Mouse (Mus musculus) forebrain, embryonic 14.5 days (tissue): ENCODE results near the gene Pwwp2a. TPM values are rescaled to one million over a fixed set of nuclear protein-coding genes. Genes with fewer than 3 reads are reported as not detected.

Experiments used
- ATAC-seq: fragments of 200-750 bp; cut with Nextera tagmentation; 2 replicates; pipeline ENCODE4 v1.8.0; 2017; ENCODE audit warnings: mild to moderate bottlenecking, moderate library complexity
- DNase-seq: peaks from one replicate; pipeline ENCODE4 v3.0.0-alpha.2; 2015; ENCODE audit warnings: low spot score
- H3K27ac ChIP-seq: fragments of 300-500 bp; sonication (generic); 2 replicates; pipeline ENCODE4 v1.5.1; 2014; ENCODE audit warnings: low read depth, mild to moderate bottlenecking, control low read depth, low read length, moderate library complexity
- H3K27me3 ChIP-seq: fragments of 300-500 bp; sonication (generic); replicated peaks from 2 replicates; pipeline ENCODE4 v1.6.1; 2014; ENCODE audit warnings: low read length, control low read depth, mixed read lengths; ENCODE audit not compliant: control insufficient read depth, insufficient read depth
- H3K36me3 ChIP-seq: fragments of 300-500 bp; sonication (generic); 2 replicates; pipeline ENCODE4 v1.6.1; 2014; ENCODE audit warnings: low read length, control low read depth; ENCODE audit not compliant: control insufficient read depth, insufficient read depth
- H3K4me1 ChIP-seq: fragments of 300-500 bp; sonication (generic); 2 replicates; pipeline ENCODE4 v1.6.1; 2014; ENCODE audit warnings: antibody characterized with exemption, low read length, control low read depth; ENCODE audit not compliant: control insufficient read depth, insufficient read depth
- H3K4me2 ChIP-seq: fragments of 300-500 bp; sonication (generic); 2 replicates; pipeline ENCODE4 v1.6.1; 2014; ENCODE audit warnings: mild to moderate bottlenecking, control low read depth, low read length
- H3K4me3 ChIP-seq: fragments of 300-500 bp; sonication (generic); 2 replicates; pipeline ENCODE4 v1.5.1; 2014; ENCODE audit warnings: low read depth, low read length, control low read depth
- H3K9ac ChIP-seq: fragments of 300-500 bp; sonication (generic); 2 replicates; pipeline ENCODE4 v1.6.1; 2014; ENCODE audit warnings: mild to moderate bottlenecking, low read length, control low read depth, moderate library complexity
- H3K9me3 ChIP-seq: fragments of 300-500 bp; sonication (generic); replicated peaks from 2 replicates; pipeline ENCODE4 v1.6.1; 2016; ENCODE audit warnings: low read length, control low read depth, mixed read lengths; ENCODE audit not compliant: control insufficient read depth
- WGBS: fragments of 180-500 bp; shearing (Covaris S2); extraction: QIAGEN DNeasy Blood & Tissue Kit; methylation state at CpG from one replicate; pipeline ENCODE4 v1.1.7; 2014; 5-methylcytosine and 5-hydroxymethylcytosine counted together
- polyA plus RNA-seq: library from polyadenylated mRNA; unstranded; fragments of >200 nt; fragmentation: Nextera tagmentation; extraction: Ambion mirVana; gene quantifications from 2 replicates; pipeline ENCODE4 v1.2.1, GENCODE M21; 2014

Pwwp2a gene
- polyA plus RNA-seq, 1 experiment from 2014 or later = 22.4 TPM

DNA sequence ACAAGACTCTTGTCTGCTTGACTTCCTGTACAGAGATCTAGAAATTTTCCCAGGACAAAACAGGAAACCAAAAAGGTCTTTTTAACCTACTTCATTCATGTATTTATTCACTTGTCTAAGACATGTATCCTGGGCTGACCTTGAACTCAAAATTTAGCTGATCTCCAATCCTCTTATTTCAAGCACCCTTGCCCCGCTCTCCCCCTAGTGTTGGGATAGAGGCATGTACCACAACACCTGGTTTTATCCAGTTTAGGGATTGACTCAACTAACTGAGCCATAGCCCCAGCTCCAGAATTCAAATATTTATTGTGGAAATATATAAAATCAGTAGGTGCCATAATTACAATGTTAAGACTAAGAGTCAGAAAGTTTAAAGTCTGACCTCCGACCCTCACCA lies 69.7 kb downstream of the Pwwp2a start:
- Histone ChIP-seq H3K36me3 (no peaks in the 10 kb centered on the region), H3K4me3 (no peak overlapping the region), H3K9me3 (no peaks in the 10 kb centered on the region), H3K27ac (no peak overlapping the region), H3K27me3 (no peaks in the 10 kb centered on the region), H3K9ac (no peak overlapping the region), H3K4me1 (peaks cover 5% of the 10 kb centered on the region; the same call in 1 of the 2 replicates), H3K4me2 (no peak overlapping the region)
- no peak for ATAC-seq
- no peak for DNase-seq
- WGBS = 66% methylated on average over 2 of the region's 2 CpGs

GRCm38 (mm10) chr11:43754568-43754967 lies 72.8 kb downstream of the Pwwp2a start:
- Histone ChIP-seq H3K4me3 (no peak overlapping the region), H3K27ac (no peak overlapping the region), H3K4me1 (no peaks in the 10 kb centered on the region), H3K27me3 (0 out of 2 replicates have a peak, but pooled peaks cover 2% of the 10 kb centered on the region), H3K9ac (no peak overlapping the region), H3K9me3 (no peaks in the 10 kb centered on the region), H3K4me2 (no peak overlapping the region), H3K36me3 (no peaks in the 10 kb centered on the region)
- 86% methylated on average over 1 of the region's 1 CpGs for WGBS
- no peak for DNase-seq
- no peak for ATAC-seq

DNA sequence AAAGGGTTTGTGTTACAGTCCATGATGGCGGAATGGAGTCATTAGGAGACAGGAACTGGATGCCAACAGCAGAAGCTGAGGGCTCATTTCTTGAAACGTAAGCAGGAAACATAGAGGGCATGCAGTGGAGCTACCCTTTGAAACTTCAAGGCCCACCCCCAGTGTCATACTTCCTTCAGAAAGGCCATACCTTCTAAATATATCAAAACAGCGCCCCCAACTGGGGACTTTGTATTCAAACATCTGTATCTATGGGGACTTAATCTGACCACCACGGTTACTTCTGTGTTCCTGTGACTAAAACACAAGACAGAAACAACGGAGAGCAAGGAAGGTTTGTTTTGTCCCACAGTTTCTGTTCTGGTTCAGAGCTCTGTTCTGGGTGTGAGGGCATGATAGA lies 73.6 kb downstream of the Pwwp2a start:
- 0 out of 2 replicates have a peak, but pooled peaks cover 2% of the 10 kb centered on the region for H3K27me3 ChIP-seq

GRCm38 (mm10) chr11:43758436-43758835 lies 76.6 kb downstream of the Pwwp2a start:
- H3K27ac ChIP-seq = no peak overlapping the region
- H3K9ac ChIP-seq = no peak overlapping the region
- H3K4me1 ChIP-seq = no peaks in the 10 kb centered on the region
- no peak overlapping the region for H3K4me3 ChIP-seq
- DNase-seq = no peak
- H3K9me3 ChIP-seq = no peaks in the 10 kb centered on the region
- 0 out of 2 replicates have a peak, but pooled peaks cover 2% of the 10 kb centered on the region for H3K27me3 ChIP-seq
- ATAC-seq = no peak
- 64% methylated on average over 2 of the region's 2 CpGs for WGBS
- no peak overlapping the region for H3K4me2 ChIP-seq
- H3K36me3 ChIP-seq = no peaks in the 10 kb centered on the region

More for the DNA sequence above, 73.6 kb downstream of the Pwwp2a start:
- Histone ChIP-seq H3K9ac (no peak overlapping the region), H3K4me3 (no peak overlapping the region), H3K4me2 (no peak overlapping the region), H3K9me3 (no peaks in the 10 kb centered on the region), H3K36me3 (no peaks in the 10 kb centered on the region), H3K4me1 (no peaks in the 10 kb centered on the region), H3K27ac (no peak overlapping the region)
- 74% methylated on average over 5 of the region's 5 CpGs for WGBS
- no peak for DNase-seq
- ATAC-seq = no peak

GRCm38 (mm10) chr11:43766922-43767648 lies 85.3 kb downstream of the Pwwp2a start:
- no peaks in the 10 kb centered on the region for H3K36me3 ChIP-seq
- ATAC-seq = peak; percentile 91
- peaks cover 3% of the 10 kb centered on the region; the same call in 1 of the 2 replicates for H3K27me3 ChIP-seq
- H3K27ac ChIP-seq = no peak overlapping the region
- H3K4me3 ChIP-seq = peak overlapping the region; percentile 41
- peak; percentile 91 for DNase-seq
- peak overlapping the region; percentile 63 for H3K4me2 ChIP-seq
- H3K9ac ChIP-seq = peak overlapping the region; percentile 54
- no peaks in the 10 kb centered on the region for H3K4me1 ChIP-seq
- no peaks in the 10 kb centered on the region for H3K9me3 ChIP-seq
- WGBS = 6% methylated on average over 37 of the region's 37 CpGs

DNA sequence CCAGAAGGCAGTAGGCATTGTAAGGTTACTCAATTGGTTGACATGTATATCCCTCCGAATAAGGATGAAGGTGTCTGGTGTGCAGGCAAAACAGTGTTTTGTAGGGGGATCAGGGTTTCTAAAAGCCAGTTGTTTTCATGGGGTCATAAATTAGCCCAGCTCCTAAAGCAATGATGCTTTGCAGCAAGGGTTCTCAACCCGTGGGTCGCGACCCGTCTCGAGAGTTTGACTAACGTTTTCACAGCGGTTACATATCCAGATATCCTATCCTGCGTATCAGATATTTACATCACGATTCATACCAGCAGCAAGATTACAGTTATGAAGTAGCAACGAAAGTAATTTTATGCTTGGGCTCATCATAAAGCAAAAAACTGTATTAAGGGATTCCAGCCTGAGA lies 86.0 kb downstream of the Pwwp2a start:
- DNase-seq = no peak
- no peak for ATAC-seq
- no peaks in the 10 kb centered on the region for H3K36me3 ChIP-seq
- H3K9ac ChIP-seq = no peak overlapping the region
- H3K4me2 ChIP-seq = no peak overlapping the region
- WGBS = 68% methylated on average over 11 of the region's 11 CpGs
- no peaks in the 10 kb centered on the region for H3K9me3 ChIP-seq
- H3K4me3 ChIP-seq = no peak overlapping the region
- peaks cover 3% of the 10 kb centered on the region; the same call in 1 of the 2 replicates for H3K27me3 ChIP-seq
- no peak overlapping the region for H3K27ac ChIP-seq
- H3K4me1 ChIP-seq = no peaks in the 10 kb centered on the region

DNA sequence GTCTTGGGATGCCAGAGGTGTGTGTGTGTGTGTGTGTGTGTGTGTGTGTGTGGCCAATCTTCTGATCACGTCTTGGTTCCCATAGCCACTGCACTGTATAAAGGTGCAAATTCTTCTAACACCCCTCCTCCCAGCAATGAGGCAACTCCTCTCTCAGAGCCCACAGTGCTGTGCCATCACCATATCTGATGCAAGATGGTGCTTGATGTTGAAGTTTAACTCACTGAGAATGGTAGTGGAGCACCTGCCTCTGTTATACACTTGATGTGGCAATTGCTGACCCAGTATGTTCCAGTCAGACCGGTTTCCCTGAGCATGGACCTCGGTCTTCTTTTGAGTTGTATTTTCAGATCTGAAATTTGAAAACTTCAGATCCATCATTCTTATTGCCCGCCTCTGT lies 88.3 kb downstream of the Pwwp2a start:
- ATAC-seq (no peak), DNase-seq (no peak)
- H3K27ac ChIP-seq = no peak overlapping the region
- no peaks in the 10 kb centered on the region for H3K36me3 ChIP-seq
- no peak overlapping the region for H3K9ac ChIP-seq
- H3K27me3 ChIP-seq = peaks cover 3% of the 10 kb centered on the region; the same call in 1 of the 2 replicates
- no peaks in the 10 kb centered on the region for H3K4me1 ChIP-seq
- H3K4me2 ChIP-seq = no peak overlapping the region
- 77% methylated on average over 4 of the region's 4 CpGs for WGBS
- H3K9me3 ChIP-seq = no peaks in the 10 kb centered on the region
- H3K4me3 ChIP-seq = no peak overlapping the region

Other genes starting within 250 kb of the Pwwp2a start
- gene Slu7, start 248.3 kb upstream of the Pwwp2a start, polyA plus RNA-seq = 70.5 and 76.7 TPM in 2 replicates
- gene C1qtnf2, start 207.7 kb upstream of the Pwwp2a start, polyA plus RNA-seq = 5.6 and 8.7 TPM in 2 replicates
- gene Ccnjl, start 153.2 kb upstream of the Pwwp2a start, polyA plus RNA-seq = 7.7 and 8.7 TPM in 2 replicates
- 1.2 and 2.0 TPM in 2 replicates for gene 4933415A04Rik, start 95.0 kb upstream of the Pwwp2a start, polyA plus RNA-seq
- gene Fabp6, start 80.5 kb upstream of the Pwwp2a start, polyA plus RNA-seq = not detected in 2 replicates
- gene Ttc1, start 66.0 kb downstream of the Pwwp2a start, polyA plus RNA-seq = 82.5 and 87.1 TPM in 2 replicates
- 0.74 and 0.91 TPM in 2 replicates for gene Adra1b, start 219.2 kb downstream of the Pwwp2a start, polyA plus RNA-seq